Mouse (Mus musculus) forebrain, embryonic 15.5 days (tissue): ENCODE measurements around the gene Psmc3ip. TPM values are rescaled to one million over a fixed set of nuclear protein-coding genes. Genes with fewer than 3 reads are reported as not detected.

Experiments used
- ATAC-seq: fragments of 200-750 bp; cut with Nextera tagmentation; replicated peaks from 2 replicates; pipeline ENCODE4 v1.8.0; 2017; ENCODE audit warnings: mild to moderate bottlenecking, moderate TSS enrichment, moderate library complexity
- H3K27ac ChIP-seq: fragments of 300-500 bp; sonication (generic); replicated peaks from 2 replicates; pipeline ENCODE4 v1.5.1; 2015; ENCODE audit warnings: mild to moderate bottlenecking, inconsistent platforms
- H3K27me3 ChIP-seq: fragments of 300-500 bp; sonication (generic); 2 replicates; pipeline ENCODE4 v1.6.1; 2015; ENCODE audit warnings: inconsistent platforms
- H3K36me3 ChIP-seq: fragments of 300-500 bp; sonication (generic); 2 replicates; pipeline ENCODE4 v1.6.1; 2015; ENCODE audit warnings: mild to moderate bottlenecking, inconsistent platforms
- H3K4me1 ChIP-seq: fragments of 300-500 bp; sonication (generic); 2 replicates; pipeline ENCODE4 v1.6.1; 2015; ENCODE audit warnings: inconsistent platforms
- H3K4me2 ChIP-seq: fragments of 300-500 bp; sonication (generic); replicated peaks from 2 replicates; pipeline ENCODE4 v1.6.1; 2015; ENCODE audit warnings: mild to moderate bottlenecking, inconsistent platforms
- H3K4me3 ChIP-seq: fragments of 300-500 bp; sonication (generic); 2 replicates; pipeline ENCODE4 v1.5.1; 2015; ENCODE audit warnings: mild to moderate bottlenecking, inconsistent platforms
- H3K9ac ChIP-seq: fragments of 300-500 bp; sonication (generic); replicated peaks from 2 replicates; pipeline ENCODE4 v1.6.1; 2015; ENCODE audit warnings: mild to moderate bottlenecking, inconsistent platforms
- H3K9me3 ChIP-seq: fragments of 300-500 bp; sonication (generic); 2 replicates; pipeline ENCODE4 v1.6.1; 2016; ENCODE audit warnings: inconsistent platforms
- WGBS: fragments of 180-500 bp; shearing (Covaris S2); methylation state at CpG from one replicate; pipeline ENCODE4 v1.1.7; 2015; ENCODE audit warnings: mixed read lengths; 5-methylcytosine and 5-hydroxymethylcytosine counted together
- polyA plus RNA-seq: library from polyadenylated mRNA; unstranded; fragments of >200 nt; fragmentation: Nextera tagmentation; extraction: Ambion mirVana; gene quantifications from 2 replicates; pipeline ENCODE4 v1.2.1, GENCODE M21; 2015

Gene Psmc3ip
- 40.5 and 45.0 TPM in 2 replicates for polyA plus RNA-seq

GRCm38 (mm10) chr11:101095314-101096024, at the start of gene Psmc3ip:
Gene Psmc3ip, minus strand, starts transcription at chr11:101095436.
- H3K9me3 ChIP-seq: no peaks in the 10 kb centered on the region
- peak within 1 kb of the TSS; percentile 71 for H3K9ac ChIP-seq
- H3K4me3 ChIP-seq: peak within 1 kb of the TSS; percentile 90
- H3K4me1 ChIP-seq: peaks cover 19% of the 10 kb centered on the region
- peak within 1 kb of the TSS; percentile 83 for H3K4me2 ChIP-seq
- H3K36me3 ChIP-seq: peaks cover 68% of the 10 kb centered on the region
- WGBS: under 1% methylated on average over 43 of the region's 43 CpGs
- peak; percentile 96 for ATAC-seq
- peak within 1 kb of the TSS; percentile 89 for H3K27ac ChIP-seq
- H3K27me3 ChIP-seq: no peaks in the 10 kb centered on the region

- Histone ChIP-seq H3K9me3 (no peaks in the 10 kb centered on the region), H3K4me2 (peak overlapping the region; percentile 48), H3K27me3 (no peaks in the 10 kb centered on the region), H3K4me1 (peaks cover 28% of the 10 kb centered on the region), H3K36me3 (no peaks in the 10 kb centered on the region), H3K9ac (peak overlapping the region; percentile 35), H3K4me3 (peak overlapping the region; percentile 32), H3K27ac (peak overlapping the region; percentile 57)
- peak; percentile 51; the same call in 1 of the 2 replicates for ATAC-seq
- WGBS: 20% methylated on average over 18 of the region's 19 CpGs
Measured at GRCm38 (mm10) chr11:101143338-101144225, 48.3 kb upstream of the Psmc3ip start.

GRCm38 (mm10) chr11:101142215-101142967, 47.2 kb upstream of the Psmc3ip start:
- no peak for ATAC-seq
- Histone ChIP-seq H3K27me3 (no peaks in the 10 kb centered on the region), H3K9me3 (no peaks in the 10 kb centered on the region), H3K4me3 (no peak overlapping the region), H3K9ac (no peak overlapping the region), H3K27ac (no peak overlapping the region), H3K4me2 (no peak overlapping the region), H3K36me3 (no peaks in the 10 kb centered on the region), H3K4me1 (peaks cover 29% of the 10 kb centered on the region)
- 91% methylated on average over 10 of the region's 10 CpGs for WGBS

- no peak overlapping the region for H3K27ac ChIP-seq
Measured at GRCm38 (mm10) chr11:101141088-101141487, 45.9 kb upstream of the Psmc3ip start.

GRCm38 (mm10) chr11:101140164-101140819, 45.1 kb upstream of the Psmc3ip start:
- Histone ChIP-seq H3K4me2 (peak overlapping the region; percentile 45), H3K27me3 (no peaks in the 10 kb centered on the region), H3K9me3 (no peaks in the 10 kb centered on the region), H3K9ac (peak overlapping the region; percentile 53), H3K4me3 (peak overlapping the region; percentile 32), H3K27ac (peak overlapping the region; percentile 57), H3K4me1 (peaks cover 20% of the 10 kb centered on the region), H3K36me3 (no peaks in the 10 kb centered on the region)
- peak; percentile 59; the same call in 1 of the 2 replicates for ATAC-seq
- WGBS: 26% methylated on average over 27 of the region's 27 CpGs

More at GRCm38 (mm10) chr11:101141088-101141487, 45.9 kb upstream of the Psmc3ip start:
- ATAC-seq: no peak
- Histone ChIP-seq H3K9me3 (no peaks in the 10 kb centered on the region), H3K4me3 (no peak overlapping the region), H3K27me3 (no peaks in the 10 kb centered on the region), H3K9ac (no peak overlapping the region), H3K36me3 (no peaks in the 10 kb centered on the region), H3K4me1 (peaks cover 21% of the 10 kb centered on the region), H3K4me2 (no peak overlapping the region)
- 65% methylated on average over 8 of the region's 8 CpGs for WGBS

- no peak for ATAC-seq
- 22% methylated on average over 15 of the region's 15 CpGs for WGBS
- Histone ChIP-seq H3K9me3 (no peaks in the 10 kb centered on the region), H3K4me3 (peak overlapping the region; percentile 5; the same call in 1 of the 2 replicates), H3K27me3 (no peaks in the 10 kb centered on the region), H3K4me2 (peak overlapping the region; percentile 22; the same call in 1 of the 2 replicates), H3K36me3 (no peaks in the 10 kb centered on the region), H3K9ac (peak overlapping the region; percentile 11; the same call in 1 of the 2 replicates), H3K4me1 (peaks cover 16% of the 10 kb centered on the region), H3K27ac (no peak overlapping the region)
Measured at GRCm38 (mm10) chr11:101138536-101139181, 43.4 kb upstream of the Psmc3ip start.

GRCm38 (mm10) chr11:101137000-101137399, 41.8 kb upstream of the Psmc3ip start:
- no peak overlapping the region for H3K9ac ChIP-seq
- no peak overlapping the region for H3K4me2 ChIP-seq
- H3K36me3 ChIP-seq: no peaks in the 10 kb centered on the region
- no peak for ATAC-seq
- WGBS: 78% methylated on average over 7 of the region's 7 CpGs
- H3K27ac ChIP-seq: no peak overlapping the region
- H3K4me1 ChIP-seq: peaks cover 13% of the 10 kb centered on the region
- no peaks in the 10 kb centered on the region for H3K27me3 ChIP-seq
- no peaks in the 10 kb centered on the region for H3K9me3 ChIP-seq
- H3K4me3 ChIP-seq: no peak overlapping the region

GRCm38 (mm10) chr11:101134217-101134865, 39.1 kb upstream of the Psmc3ip start:
- Histone ChIP-seq H3K9ac (no peak overlapping the region), H3K36me3 (no peaks in the 10 kb centered on the region), H3K27me3 (no peaks in the 10 kb centered on the region), H3K27ac (no peak overlapping the region), H3K9me3 (no peaks in the 10 kb centered on the region), H3K4me1 (peaks cover 5% of the 10 kb centered on the region; the same call in 1 of the 2 replicates), H3K4me2 (no peak overlapping the region), H3K4me3 (no peak overlapping the region)
- WGBS: 74% methylated on average over 13 of the region's 13 CpGs
- ATAC-seq: no peak

GRCm38 (mm10) chr11:101133037-101133436, 37.8 kb upstream of the Psmc3ip start:
- Histone ChIP-seq H3K36me3 (no peaks in the 10 kb centered on the region), H3K27me3 (no peaks in the 10 kb centered on the region), H3K4me2 (no peak overlapping the region), H3K9ac (no peak overlapping the region), H3K9me3 (no peaks in the 10 kb centered on the region), H3K4me3 (no peak overlapping the region), H3K27ac (no peak overlapping the region), H3K4me1 (no peaks in the 10 kb centered on the region)
- ATAC-seq: no peak
- WGBS: 86% methylated on average over 12 of the region's 12 CpGs

- Histone ChIP-seq H3K9ac (no peak overlapping the region), H3K4me2 (no peak overlapping the region), H3K27me3 (no peaks in the 10 kb centered on the region), H3K9me3 (no peaks in the 10 kb centered on the region), H3K36me3 (peaks cover 2% of the 10 kb centered on the region), H3K4me3 (no peak overlapping the region), H3K4me1 (no peaks in the 10 kb centered on the region), H3K27ac (no peak overlapping the region)
- no peak for ATAC-seq
- 84% methylated on average over 6 of the region's 6 CpGs for WGBS
Measured at GRCm38 (mm10) chr11:101131701-101132100, 36.5 kb upstream of the Psmc3ip start.
